Mouse (Mus musculus) midbrain, embryonic 16.5 days (tissue): Measurements from ENCODE around the gene Hoxa3. TPM values are rescaled to one million over a fixed set of nuclear protein-coding genes. Genes with fewer than 3 reads are reported as not detected.
A peak's percentile ranks its signal among the peaks of the same experiment; 100 is the strongest.

Experiments
- ATAC-seq: fragments of 200-750 bp; cut with Nextera tagmentation; 2 replicates; pipeline ENCODE4 v1.8.0; 2017; ENCODE audit warnings: moderate TSS enrichment
- H3K27ac ChIP-seq: fragments of 300-500 bp; sonication (generic); 2 replicates; pipeline ENCODE4 v1.5.1; 2014; ENCODE audit warnings: mild to moderate bottlenecking, low read length, mixed read lengths
- H3K27me3 ChIP-seq: fragments of 300-500 bp; sonication (generic); 2 replicates; pipeline ENCODE4 v1.6.1; 2014; ENCODE audit warnings: low read depth, low read length, mixed read lengths; ENCODE audit not compliant: control insufficient read depth, insufficient read depth
- H3K36me3 ChIP-seq: fragments of 300-500 bp; sonication (generic); 2 replicates; pipeline ENCODE4 v1.6.1; 2014; ENCODE audit warnings: mild to moderate bottlenecking, low read length, moderate library complexity, mixed read lengths; ENCODE audit not compliant: control insufficient read depth, insufficient read depth
- H3K4me1 ChIP-seq: fragments of 300-500 bp; sonication (generic); 2 replicates; pipeline ENCODE4 v1.6.1; 2014; ENCODE audit warnings: mild to moderate bottlenecking, low read length, mixed read lengths; ENCODE audit not compliant: control insufficient read depth, insufficient read depth
- H3K4me2 ChIP-seq: fragments of 300-500 bp; sonication (generic); 2 replicates; pipeline ENCODE4 v1.6.1; 2014; ENCODE audit warnings: mild to moderate bottlenecking, low read length, mixed read lengths
- H3K4me3 ChIP-seq: fragments of 300-500 bp; sonication (generic); 2 replicates; pipeline ENCODE4 v1.5.1; 2014; ENCODE audit warnings: low read depth, mild to moderate bottlenecking, low read length, moderate library complexity, mixed read lengths
- H3K9ac ChIP-seq: fragments of 300-500 bp; sonication (generic); 2 replicates; pipeline ENCODE4 v1.6.1; 2014; ENCODE audit warnings: low read depth, low read length, mixed read lengths
- H3K9me3 ChIP-seq: fragments of 300-500 bp; sonication (generic); replicated peaks from 2 replicates; pipeline ENCODE4 v1.6.1; 2014; ENCODE audit warnings: mild to moderate bottlenecking, low read length, mixed read lengths; ENCODE audit not compliant: control insufficient read depth, poor library complexity, severe bottlenecking
- WGBS: fragments of 180-500 bp; shearing (Covaris S2); extraction: QIAGEN DNeasy Blood & Tissue Kit; methylation state at CpG from one replicate; pipeline ENCODE4 v1.1.7; 2014; 5-methylcytosine and 5-hydroxymethylcytosine counted together
- polyA plus RNA-seq: library from polyadenylated mRNA; unstranded; fragments of >200 nt; fragmentation: Nextera tagmentation; extraction: Ambion mirVana; gene quantifications from 2 replicates; pipeline ENCODE4 v1.2.1, GENCODE M21; 2015

Gene Hoxa3
- polyA plus RNA-seq, 1 experiment from 2014 or later = not detected

- WGBS = 3% methylated on average over 14 of the region's 14 CpGs
- Histone ChIP-seq H3K27ac (no peak overlapping the region), H3K36me3 (no peaks in the 10 kb centered on the region), H3K9ac (no peak overlapping the region), H3K4me1 (peaks cover 3% of the 10 kb centered on the region; the same call in 1 of the 2 replicates), H3K4me2 (no peak overlapping the region), H3K4me3 (no peak overlapping the region), H3K27me3 (peaks cover 85% of the 10 kb centered on the region), H3K9me3 (no peaks in the 10 kb centered on the region)
- no peak for ATAC-seq
Observed at GRCm38 (mm10) chr6:52205221-52205620, 7.9 kb downstream of the Hoxa3 start.

GRCm38 (mm10) chr6:52204050-52204752 lies 8.9 kb downstream of the Hoxa3 start, which contains the start of gene Hoxa5:
Gene Hoxa5 (minus strand): TSS chr6:52204587.
- Histone ChIP-seq H3K9me3 (no peaks in the 10 kb centered on the region), H3K27me3 (peaks cover 86% of the 10 kb centered on the region), H3K36me3 (no peaks in the 10 kb centered on the region), H3K4me1 (peaks cover 3% of the 10 kb centered on the region; the same call in 1 of the 2 replicates), H3K4me3 (no peak within 1 kb of the TSS; the same call in 1 of the 2 replicates), H3K27ac (no peak within 1 kb of the TSS), H3K9ac (no peak within 1 kb of the TSS), H3K4me2 (0 out of 2 replicates have a peak within 1 kb of the TSS, but pooled peaks have one; percentile 9)
- ATAC-seq = no peak
- under 1% methylated on average over 65 of the region's 65 CpGs for WGBS

GRCm38 (mm10) chr6:52203371-52204049 lies 9.6 kb downstream of the Hoxa3 start:
- under 1% methylated on average over 45 of the region's 46 CpGs for WGBS
- H3K4me1 ChIP-seq = peaks cover 3% of the 10 kb centered on the region; the same call in 1 of the 2 replicates
- no peak overlapping the region for H3K9ac ChIP-seq
- no peak overlapping the region; the same call in 1 of the 2 replicates for H3K4me3 ChIP-seq
- no peaks in the 10 kb centered on the region for H3K36me3 ChIP-seq
- peaks cover 88% of the 10 kb centered on the region for H3K27me3 ChIP-seq
- H3K4me2 ChIP-seq = 0 out of 2 replicates have a peak overlapping the region, but pooled peaks have one; percentile 9
- H3K9me3 ChIP-seq = no peaks in the 10 kb centered on the region
- H3K27ac ChIP-seq = no peak overlapping the region
- no peak for ATAC-seq

GRCm38 (mm10) chr6:52203121-52203370 lies 10.1 kb downstream of the Hoxa3 start:
- Histone ChIP-seq H3K27me3 (peaks cover 88% of the 10 kb centered on the region), H3K4me3 (no peak overlapping the region), H3K9ac (no peak overlapping the region), H3K36me3 (no peaks in the 10 kb centered on the region), H3K4me1 (peaks cover 3% of the 10 kb centered on the region; the same call in 1 of the 2 replicates), H3K27ac (no peak overlapping the region), H3K4me2 (no peak overlapping the region), H3K9me3 (no peaks in the 10 kb centered on the region)
- WGBS = under 1% methylated on average over 10 of the region's 10 CpGs
- no peak for ATAC-seq

- ATAC-seq = no peak
- WGBS = 3% methylated on average over 22 of the region's 22 CpGs
- no peak overlapping the region for H3K9ac ChIP-seq
- H3K27me3 ChIP-seq = peaks cover 91% of the 10 kb centered on the region
- H3K4me2 ChIP-seq = no peak overlapping the region
- H3K27ac ChIP-seq = no peak overlapping the region
- peaks cover 3% of the 10 kb centered on the region; the same call in 1 of the 2 replicates for H3K4me1 ChIP-seq
- H3K4me3 ChIP-seq = no peak overlapping the region
- no peaks in the 10 kb centered on the region for H3K9me3 ChIP-seq
- no peaks in the 10 kb centered on the region for H3K36me3 ChIP-seq
Observed at GRCm38 (mm10) chr6:52202362-52203120, 10.6 kb downstream of the Hoxa3 start.

GRCm38 (mm10) chr6:52201269-52201668 lies 11.9 kb downstream of the Hoxa3 start:
- Histone ChIP-seq H3K9me3 (no peaks in the 10 kb centered on the region), H3K4me3 (no peak overlapping the region), H3K9ac (no peak overlapping the region), H3K4me1 (peaks cover 3% of the 10 kb centered on the region; the same call in 1 of the 2 replicates), H3K27ac (no peak overlapping the region), H3K4me2 (no peak overlapping the region), H3K27me3 (peaks cover 92% of the 10 kb centered on the region), H3K36me3 (no peaks in the 10 kb centered on the region)
- WGBS = 13% methylated on average over 1 of the region's 1 CpGs
- ATAC-seq = no peak

GRCm38 (mm10) chr6:52200751-52201250 lies 12.3 kb downstream of the Hoxa3 start:
- WGBS = 5% methylated on average over 10 of the region's 10 CpGs
- peaks cover 92% of the 10 kb centered on the region for H3K27me3 ChIP-seq
- no peak for ATAC-seq
- H3K9me3 ChIP-seq = no peaks in the 10 kb centered on the region
- no peak overlapping the region for H3K4me3 ChIP-seq
- no peaks in the 10 kb centered on the region for H3K36me3 ChIP-seq
- H3K4me2 ChIP-seq = no peak overlapping the region
- H3K4me1 ChIP-seq = peaks cover 3% of the 10 kb centered on the region; the same call in 1 of the 2 replicates
- H3K9ac ChIP-seq = no peak overlapping the region
- no peak overlapping the region for H3K27ac ChIP-seq

GRCm38 (mm10) chr6:52200073-52200750 lies 12.9 kb downstream of the Hoxa3 start:
- 2% methylated on average over 30 of the region's 30 CpGs for WGBS
- Histone ChIP-seq H3K4me3 (no peak overlapping the region), H3K4me2 (no peak overlapping the region), H3K9ac (no peak overlapping the region), H3K36me3 (no peaks in the 10 kb centered on the region), H3K4me1 (peaks cover 3% of the 10 kb centered on the region; the same call in 1 of the 2 replicates), H3K27ac (no peak overlapping the region), H3K9me3 (no peaks in the 10 kb centered on the region), H3K27me3 (peaks cover 91% of the 10 kb centered on the region)
- ATAC-seq = no peak
